Mouse (Mus musculus) hindbrain, embryonic 13.5 days (tissue): Measurements from ENCODE around the gene Znrf4. TPM values are rescaled to one million over a fixed set of nuclear protein-coding genes. Genes with fewer than 3 reads are reported as not detected.

Experiments
- ATAC-seq: fragments of 200-750 bp; cut with Nextera tagmentation; 2 replicates; pipeline ENCODE4 v1.8.0; 2017; ENCODE audit warnings: moderate TSS enrichment; ENCODE audit not compliant: low FRiP score
- H3K27ac ChIP-seq: fragments of 300-500 bp; sonication (generic); 2 replicates; pipeline ENCODE4 v1.5.1; 2015; ENCODE audit warnings: inconsistent platforms, mild to moderate bottlenecking, moderate library complexity
- H3K27me3 ChIP-seq: fragments of 300-500 bp; sonication (generic); 2 replicates; pipeline ENCODE4 v1.6.1; 2015; ENCODE audit warnings: mild to moderate bottlenecking, inconsistent platforms
- H3K36me3 ChIP-seq: fragments of 300-500 bp; sonication (generic); 2 replicates; pipeline ENCODE4 v1.6.1; 2015; ENCODE audit warnings: mild to moderate bottlenecking, inconsistent platforms
- H3K4me1 ChIP-seq: fragments of 300-500 bp; sonication (generic); replicated peaks from 2 replicates; pipeline ENCODE4 v1.6.1; 2015; ENCODE audit warnings: inconsistent platforms
- H3K4me2 ChIP-seq: fragments of 300-500 bp; sonication (generic); 2 replicates; pipeline ENCODE4 v1.6.1; 2015; ENCODE audit warnings: inconsistent platforms, mild to moderate bottlenecking, moderate library complexity
- H3K4me3 ChIP-seq: fragments of 300-500 bp; sonication (generic); 2 replicates; pipeline ENCODE4 v1.5.1; 2015; ENCODE audit warnings: mild to moderate bottlenecking, inconsistent platforms
- H3K9ac ChIP-seq: fragments of 300-500 bp; sonication (generic); 2 replicates; pipeline ENCODE4 v1.6.1; 2015; ENCODE audit warnings: mild to moderate bottlenecking, inconsistent platforms
- H3K9me3 ChIP-seq: fragments of 300-500 bp; sonication (generic); 2 replicates; pipeline ENCODE4 v1.6.1; 2016; ENCODE audit warnings: inconsistent platforms
- WGBS: fragments of 180-500 bp; shearing (Covaris S2); methylation state at CpG from one replicate; pipeline ENCODE4 v1.1.7; 2015; 5-methylcytosine and 5-hydroxymethylcytosine counted together
- polyA plus RNA-seq: library from polyadenylated mRNA; unstranded; fragments of >200 nt; fragmentation: Nextera tagmentation; extraction: Ambion mirVana; gene quantifications from 2 replicates; pipeline ENCODE4 v1.2.1, GENCODE M21; 2015

Znrf4 gene
- not detected in 2 replicates for polyA plus RNA-seq

- no peak within 1 kb of the TSS for H3K27ac ChIP-seq
- H3K4me1 ChIP-seq = peaks cover 56% of the 10 kb centered on the region
- H3K27me3 ChIP-seq = peaks cover 55% of the 10 kb centered on the region
- H3K9me3 ChIP-seq = no peaks in the 10 kb centered on the region; the same call in 1 of the 2 replicates
- no peak for ATAC-seq
- H3K9ac ChIP-seq = peak within 1 kb of the TSS; percentile 49
- WGBS = 60% methylated on average over 22 of the region's 22 CpGs
- peak within 1 kb of the TSS; percentile 46 for H3K4me2 ChIP-seq
- no peaks in the 10 kb centered on the region for H3K36me3 ChIP-seq
- H3K4me3 ChIP-seq = peak within 1 kb of the TSS; percentile 22
These were observed at the start of gene Znrf4 for GRCm38 (mm10) chr17:56512310-56512709. TSS of gene Znrf4 (minus strand) at chr17:56512431.

GRCm38 (mm10) chr17:56561866-56562265, 49.6 kb upstream of the Znrf4 start:
- Histone ChIP-seq H3K4me2 (no peak overlapping the region), H3K4me1 (no peaks in the 10 kb centered on the region), H3K9ac (no peak overlapping the region), H3K36me3 (peaks cover 62% of the 10 kb centered on the region), H3K27me3 (no peaks in the 10 kb centered on the region), H3K4me3 (no peak overlapping the region), H3K9me3 (no peaks in the 10 kb centered on the region), H3K27ac (no peak overlapping the region)
- WGBS = 95% methylated on average over 2 of the region's 2 CpGs
- no peak for ATAC-seq

- Histone ChIP-seq H3K9ac (no peak overlapping the region), H3K36me3 (peaks cover 45% of the 10 kb centered on the region), H3K4me1 (no peaks in the 10 kb centered on the region), H3K9me3 (no peaks in the 10 kb centered on the region), H3K4me2 (no peak overlapping the region), H3K27ac (no peak overlapping the region), H3K4me3 (no peak overlapping the region), H3K27me3 (no peaks in the 10 kb centered on the region)
- ATAC-seq = no peak
- WGBS = 86% methylated on average over 1 of the region's 1 CpGs
These were observed 47.9 kb upstream of the Znrf4 start for GRCm38 (mm10) chr17:56560131-56560530.

- Histone ChIP-seq H3K9ac (peak overlapping the region; percentile 24; the same call in 1 of the 2 replicates), H3K27ac (no peak overlapping the region), H3K4me1 (no peaks in the 10 kb centered on the region), H3K9me3 (no peaks in the 10 kb centered on the region), H3K4me2 (no peak overlapping the region), H3K36me3 (peaks cover 38% of the 10 kb centered on the region), H3K4me3 (no peak overlapping the region), H3K27me3 (no peaks in the 10 kb centered on the region)
- no peak for ATAC-seq
- 80% methylated on average over 3 of the region's 3 CpGs for WGBS
These were observed 47.2 kb upstream of the Znrf4 start for GRCm38 (mm10) chr17:56559386-56559785.

GRCm38 (mm10) chr17:56558448-56558847, 46.2 kb upstream of the Znrf4 start:
- Histone ChIP-seq H3K4me1 (no peaks in the 10 kb centered on the region), H3K27ac (no peak overlapping the region), H3K36me3 (peaks cover 28% of the 10 kb centered on the region), H3K9ac (no peak overlapping the region), H3K27me3 (no peaks in the 10 kb centered on the region), H3K9me3 (no peaks in the 10 kb centered on the region), H3K4me2 (no peak overlapping the region), H3K4me3 (no peak overlapping the region)
- WGBS = 17% methylated on average over 3 of the region's 3 CpGs
- ATAC-seq = peak; percentile 48

GRCm38 (mm10) chr17:56554122-56554551, 41.9 kb upstream of the Znrf4 start, which contains the start of gene Gm20219:
TSS of gene Gm20219 (minus strand) at chr17:56554387.
- Histone ChIP-seq H3K27me3 (no peaks in the 10 kb centered on the region), H3K4me1 (peaks cover 27% of the 10 kb centered on the region), H3K4me2 (no peak within 1 kb of the TSS), H3K9ac (peak within 1 kb of the TSS; percentile 5; the same call in 1 of the 2 replicates), H3K36me3 (no peaks in the 10 kb centered on the region), H3K27ac (peak within 1 kb of the TSS; percentile 92), H3K9me3 (no peaks in the 10 kb centered on the region), H3K4me3 (no peak within 1 kb of the TSS)
- no peak for ATAC-seq
- WGBS = 79% methylated on average over 20 of the region's 20 CpGs

- no peaks in the 10 kb centered on the region for H3K9me3 ChIP-seq
- no peak for ATAC-seq
- H3K4me3 ChIP-seq = no peak overlapping the region
- peak overlapping the region; percentile 92 for H3K27ac ChIP-seq
- H3K27me3 ChIP-seq = no peaks in the 10 kb centered on the region
- H3K9ac ChIP-seq = no peak overlapping the region
- no peaks in the 10 kb centered on the region for H3K36me3 ChIP-seq
- no peak overlapping the region for H3K4me2 ChIP-seq
- H3K4me1 ChIP-seq = peaks cover 38% of the 10 kb centered on the region
- WGBS = 47% methylated on average over 5 of the region's 5 CpGs
These were observed 40.6 kb upstream of the Znrf4 start for GRCm38 (mm10) chr17:56552781-56553363.

GRCm38 (mm10) chr17:56551841-56552581, 39.8 kb upstream of the Znrf4 start:
- no peak overlapping the region for H3K9ac ChIP-seq
- peak; percentile 81 for ATAC-seq

GRCm38 (mm10) chr17:56550784-56551475, 38.7 kb upstream of the Znrf4 start:
- no peaks in the 10 kb centered on the region for H3K9me3 ChIP-seq
- 77% methylated on average over 12 of the region's 12 CpGs for WGBS
- H3K9ac ChIP-seq = no peak overlapping the region
- H3K27ac ChIP-seq = peak overlapping the region; percentile 92
- no peaks in the 10 kb centered on the region for H3K36me3 ChIP-seq
- H3K4me3 ChIP-seq = no peak overlapping the region
- H3K4me1 ChIP-seq = peaks cover 52% of the 10 kb centered on the region
- ATAC-seq = no peak
- H3K4me2 ChIP-seq = no peak overlapping the region
- no peaks in the 10 kb centered on the region for H3K27me3 ChIP-seq

More at GRCm38 (mm10) chr17:56551841-56552581, 39.8 kb upstream of the Znrf4 start:
- Histone ChIP-seq H3K9me3 (no peaks in the 10 kb centered on the region), H3K4me1 (peaks cover 45% of the 10 kb centered on the region), H3K27ac (peak overlapping the region; percentile 92), H3K27me3 (no peaks in the 10 kb centered on the region), H3K4me2 (no peak overlapping the region), H3K4me3 (no peak overlapping the region), H3K36me3 (no peaks in the 10 kb centered on the region)
- WGBS = 27% methylated on average over 6 of the region's 6 CpGs

- no peak for ATAC-seq
- Histone ChIP-seq H3K4me1 (peaks cover 52% of the 10 kb centered on the region), H3K27me3 (no peaks in the 10 kb centered on the region), H3K36me3 (no peaks in the 10 kb centered on the region), H3K27ac (peak overlapping the region; percentile 52), H3K4me2 (no peak overlapping the region), H3K9ac (no peak overlapping the region), H3K9me3 (no peaks in the 10 kb centered on the region), H3K4me3 (no peak overlapping the region)
- 21% methylated on average over 4 of the region's 4 CpGs for WGBS
These were observed 36.4 kb upstream of the Znrf4 start for GRCm38 (mm10) chr17:56548605-56549105.

- peak overlapping the region; percentile 61 for H3K27ac ChIP-seq
These were observed 35.8 kb upstream of the Znrf4 start for GRCm38 (mm10) chr17:56547846-56548604.

More at GRCm38 (mm10) chr17:56547846-56548604, 35.8 kb upstream of the Znrf4 start:
- H3K9ac ChIP-seq = no peak overlapping the region
- WGBS = 61% methylated on average over 9 of the region's 9 CpGs
- no peaks in the 10 kb centered on the region for H3K9me3 ChIP-seq
- H3K36me3 ChIP-seq = no peaks in the 10 kb centered on the region
- no peaks in the 10 kb centered on the region for H3K27me3 ChIP-seq
- H3K4me2 ChIP-seq = no peak overlapping the region
- ATAC-seq = no peak
- H3K4me1 ChIP-seq = peaks cover 55% of the 10 kb centered on the region
- H3K4me3 ChIP-seq = no peak overlapping the region
